Mouse (Mus musculus) CD4-positive, CD25-positive, alpha-beta regulatory T cell, adult 4 months (primary cell): ENCODE results near the gene St3gal3. TPM values are rescaled to one million over a fixed set of nuclear protein-coding genes. Genes with fewer than 3 reads are reported as not detected.

ENCODE experiments used
- ATAC-seq: one replicate; pipeline ENCODE4 v1.8.0; 2017
- polyA plus RNA-seq, 2 experiments: library from polyadenylated mRNA; unstranded; fragments of 100-300 nt; shearing (Covaris generic); gene quantifications; one replicate each; pipeline ENCODE4 v1.2.1; 2017

St3gal3 gene
- polyA plus RNA-seq, 2 experiments from 2014 or later, result 0.38 to 0.52 TPM

GRCm38 (mm10) chr4:117982706-117983105 is 152.0 kb downstream of the St3gal3 start:
- ATAC-seq, result no peak

- ATAC-seq, result no peak
These were observed 153.2 kb downstream of the St3gal3 start for GRCm38 (mm10) chr4:117981518-117981917.

- no peak for ATAC-seq
These were observed 154.6 kb downstream of the St3gal3 start for GRCm38 (mm10) chr4:117980161-117980560.

GRCm38 (mm10) chr4:117979181-117979580 is 155.5 kb downstream of the St3gal3 start:
- ATAC-seq, result no peak

GRCm38 (mm10) chr4:117978282-117978681 is 156.4 kb downstream of the St3gal3 start:
- ATAC-seq, result no peak

GRCm38 (mm10) chr4:117977841-117978240 is 156.9 kb downstream of the St3gal3 start:
- no peak for ATAC-seq

GRCm38 (mm10) chr4:117977371-117977770 is 157.3 kb downstream of the St3gal3 start:
- no peak for ATAC-seq

- ATAC-seq, result no peak
These were observed 158.9 kb downstream of the St3gal3 start for GRCm38 (mm10) chr4:117975820-117976219.

- no peak for ATAC-seq
These were observed 160.0 kb downstream of the St3gal3 start for GRCm38 (mm10) chr4:117974719-117975118.

GRCm38 (mm10) chr4:117972999-117973398 is 161.7 kb downstream of the St3gal3 start:
- no peak for ATAC-seq

- ATAC-seq, result no peak
These were observed 170.2 kb downstream of the St3gal3 start for GRCm38 (mm10) chr4:117964346-117965025.

GRCm38 (mm10) chr4:117957492-117957891 is 177.2 kb downstream of the St3gal3 start:
- ATAC-seq, result no peak

- ATAC-seq, result no peak
These were observed 187.2 kb downstream of the St3gal3 start for GRCm38 (mm10) chr4:117947493-117947892.

- no peak for ATAC-seq
These were observed 187.9 kb downstream of the St3gal3 start for GRCm38 (mm10) chr4:117946639-117947305.

- ATAC-seq, result no peak
These were observed 191.4 kb downstream of the St3gal3 start for GRCm38 (mm10) chr4:117943317-117943716.

- ATAC-seq, result no peak
These were observed 197.8 kb downstream of the St3gal3 start for GRCm38 (mm10) chr4:117936964-117937363.

- ATAC-seq, result no peak
These were observed 200.6 kb downstream of the St3gal3 start for GRCm38 (mm10) chr4:117934081-117934480.

GRCm38 (mm10) chr4:117933248-117933647 is 201.5 kb downstream of the St3gal3 start:
- no peak for ATAC-seq

GRCm38 (mm10) chr4:117929391-117929881 is 205.3 kb downstream of the St3gal3 start, which contains the start of gene Artn:
Gene Artn, minus strand, starts transcription at chr4:117929763.
- ATAC-seq, result no peak

GRCm38 (mm10) chr4:117928699-117929241 is 205.9 kb downstream of the St3gal3 start:
- ATAC-seq, result no peak

GRCm38 (mm10) chr4:117928234-117928633 is 206.5 kb downstream of the St3gal3 start:
- ATAC-seq, result no peak

GRCm38 (mm10) chr4:117926545-117927482 is 207.9 kb downstream of the St3gal3 start:
- no peak for ATAC-seq

- no peak for ATAC-seq
These were observed 209.8 kb downstream of the St3gal3 start for GRCm38 (mm10) chr4:117924916-117925315.
